Mouse (Mus musculus) CD4-positive, CD25-positive, alpha-beta regulatory T cell (primary cell): Measurements from ENCODE around the gene Tasp1. TPM values are rescaled to one million over a fixed set of nuclear protein-coding genes. Genes with fewer than 3 reads are reported as not detected.

Experiments used
- polyA plus RNA-seq: library from polyadenylated mRNA; unstranded; fragments of 100-300 nt; shearing (Covaris generic); gene quantifications from one replicate; pipeline ENCODE4 v1.2.1, GENCODE M21; 2017

The Tasp1 gene
- polyA plus RNA-seq: 119 TPM

GRCm38 (mm10) chr2:140066353-140067314 is at the start of gene Tasp1:
Tasp1 (minus strand) TSS chr2:140066805.

Other genes starting within 250 kb of the Tasp1 start
- not detected for gene Gm17374, start 85.2 kb upstream of the Tasp1 start, polyA plus RNA-seq
- gene Esf1, start 103.8 kb upstream of the Tasp1 start, polyA plus RNA-seq: 22.2 TPM
- gene Ndufaf5, start 103.8 kb upstream of the Tasp1 start, polyA plus RNA-seq: 20.5 TPM